Mouse (Mus musculus) heart, postnatal 0 days (tissue): Measurements from ENCODE around the gene Strc.

Experiments
- CTCF ChIP-seq: IDR thresholded peaks from 2 replicates; pipeline ENCODE4 v1.5.1; 2016; ENCODE audit warnings: antibody characterized with exemption, control low read depth, low read depth
- EP300 ChIP-seq: IDR thresholded peaks from 2 replicates; pipeline ENCODE4 v1.6.1; 2016; ENCODE audit warnings: antibody characterized with exemption, low read depth

- TF ChIP-seq CTCF = no peak
- TF ChIP-seq EP300 = no peak
These were observed 70.7 kb downstream of the Strc start for GRCm38 (mm10) chr2:121316278-121316677.
